Mouse (Mus musculus) left cerebral cortex, postnatal 14 days (tissue): ENCODE results near the gene Cblb. TPM values are rescaled to one million over a fixed set of nuclear protein-coding genes. Genes with fewer than 3 reads are reported as not detected.
A peak's percentile ranks its signal among the peaks of the same experiment; 100 is the strongest.

Experiments used
- DNase-seq, 2 experiments: peaks; one replicate each; pipeline ENCODE4 v3.0.0; 2021 to 2022; ENCODE audit warnings: low spot score in 2 of 2, mixed read lengths in 1 of 2
- intact Hi-C: fragments of 180-260 bp; cut with DNase I; formaldehyde crosslinking; loops from one replicate; pipeline ENCODE4 v1.15.1; 2025
- total RNA-seq, 2 experiments: library from RNA; stranded (reverse); gene quantifications; 2 replicates each; pipeline ENCODE4 v1.2.3; 2021

Gene Cblb
- total RNA-seq, 2 experiments from 2014 or later = 20.2 TPM

DNA sequence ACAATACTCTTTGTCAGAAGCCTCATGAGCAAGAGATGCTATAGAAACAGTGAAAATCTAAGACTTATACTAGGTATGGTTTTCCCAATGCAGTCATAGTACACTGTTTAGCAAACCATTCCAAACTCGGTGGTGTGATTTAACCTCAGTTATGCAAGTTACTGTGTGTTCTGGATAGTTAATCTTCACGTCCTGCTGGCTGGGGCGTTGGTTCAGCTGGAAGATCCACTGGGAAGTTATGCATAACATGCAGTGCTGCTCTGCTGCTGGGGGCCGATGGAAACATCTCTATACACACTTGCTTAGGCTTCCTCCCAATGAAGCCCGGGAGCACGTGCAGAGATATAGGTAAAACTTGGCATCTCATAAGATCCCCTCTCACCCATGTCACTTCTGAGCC is 69.4 kb downstream of the Cblb start:
- DNase-seq = no peak
- intact Hi-C loops = no loop called here

DNA sequence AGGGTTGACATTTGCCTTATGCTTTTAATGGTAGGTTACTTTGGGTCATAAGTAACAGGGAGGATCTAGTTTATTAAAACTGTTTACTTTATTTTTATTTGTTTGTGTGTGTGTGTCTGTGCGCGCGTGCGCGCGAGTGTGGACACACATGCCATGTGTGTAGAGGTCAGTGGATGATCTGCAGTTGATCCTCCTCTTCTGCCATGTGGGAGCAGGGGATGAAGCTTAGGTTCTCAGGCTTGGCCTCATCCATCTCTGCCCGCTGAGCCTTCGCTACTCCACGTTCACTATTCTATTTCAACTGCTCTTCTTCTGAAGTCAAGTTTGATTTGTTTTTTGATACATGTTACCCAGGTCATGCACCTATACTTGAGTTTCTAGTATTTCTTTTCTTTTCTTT is 73.6 kb downstream of the Cblb start:
- DNase-seq = no peak
- intact Hi-C loops = no loop called here

DNA sequence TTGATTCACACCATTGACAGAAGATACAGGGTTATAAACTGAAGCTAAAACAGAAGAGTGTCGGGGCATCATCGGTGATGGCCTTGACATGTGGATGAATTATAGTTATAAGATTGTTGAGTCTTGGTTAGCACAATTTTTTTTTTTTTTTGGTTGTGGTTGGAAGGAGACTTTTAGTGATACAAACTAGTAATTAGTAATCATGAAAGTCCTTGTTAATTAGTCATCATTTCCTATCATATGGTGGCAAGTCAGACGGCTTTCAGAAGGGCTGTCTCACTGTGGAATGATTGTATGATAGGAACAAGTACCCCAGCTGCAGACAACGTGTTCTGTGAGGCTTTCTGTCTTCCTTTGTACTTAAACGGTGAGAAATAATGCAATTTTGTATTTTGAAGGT is 76.8 kb downstream of the Cblb start:
- intact Hi-C loops = no loop called here
- no peak for DNase-seq

DNA sequence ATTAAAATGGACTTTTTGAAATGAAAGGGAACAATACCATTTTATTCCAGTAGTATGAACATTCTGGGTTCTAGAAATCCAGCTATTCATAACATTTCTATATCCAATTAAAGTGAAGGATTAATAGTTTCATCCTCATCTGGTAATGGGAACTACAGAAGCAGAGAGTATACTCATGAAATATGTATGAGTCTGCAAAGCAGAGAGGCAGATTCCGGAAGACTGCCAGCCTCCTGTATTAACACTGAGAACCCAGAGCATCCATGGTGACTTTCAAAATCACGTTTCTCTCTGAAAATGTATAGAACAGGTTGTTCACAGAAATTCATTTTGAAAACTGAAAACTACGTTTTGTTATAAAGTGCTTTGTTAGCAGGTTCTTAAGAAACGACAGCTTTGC is 83.4 kb downstream of the Cblb start:
- intact Hi-C loops = no loop called here
- DNase-seq = peak; percentile 28 to 30

DNA sequence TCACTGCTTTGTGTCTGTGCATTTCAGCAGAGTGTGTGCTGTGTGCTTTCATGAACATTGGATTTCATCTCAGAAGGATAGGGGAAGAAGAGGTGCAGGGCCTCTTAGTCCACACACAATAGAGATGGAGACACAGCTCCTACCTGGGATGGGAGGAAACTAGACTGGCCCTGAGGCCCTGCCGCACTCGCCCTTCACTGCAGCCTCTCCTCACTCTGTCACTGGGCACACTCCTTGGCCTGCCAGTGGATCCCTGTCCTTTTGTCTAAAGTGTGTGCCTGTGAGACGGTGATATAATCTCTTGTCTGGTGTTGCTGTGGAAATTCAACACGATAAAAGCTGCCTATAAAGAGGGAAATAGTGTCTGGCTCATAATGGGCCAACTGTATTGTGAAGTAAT is 88.0 kb downstream of the Cblb start:
- intact Hi-C loops = no loop called here
- no peak for DNase-seq

DNA sequence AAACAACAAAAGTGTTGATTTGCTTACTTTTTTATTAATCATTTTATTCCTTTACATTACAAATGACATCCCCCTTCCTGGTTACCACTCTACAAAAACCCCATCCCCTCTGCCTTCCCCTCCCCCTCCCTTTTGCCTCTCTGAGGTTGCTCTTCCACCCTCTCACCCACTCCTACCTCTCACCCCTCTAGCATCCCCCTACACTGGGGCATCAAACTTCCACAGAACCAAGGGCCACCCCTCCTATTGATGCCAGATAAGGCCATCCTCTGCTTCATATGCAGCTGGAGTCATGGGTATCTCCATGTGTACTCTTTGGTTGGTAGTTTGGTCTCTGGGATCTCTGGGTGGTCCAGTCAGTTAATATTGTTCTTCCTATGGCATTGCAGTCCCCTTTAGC is 93.9 kb downstream of the Cblb start:
- intact Hi-C loops = no loop called here
- no peak for DNase-seq

DNA sequence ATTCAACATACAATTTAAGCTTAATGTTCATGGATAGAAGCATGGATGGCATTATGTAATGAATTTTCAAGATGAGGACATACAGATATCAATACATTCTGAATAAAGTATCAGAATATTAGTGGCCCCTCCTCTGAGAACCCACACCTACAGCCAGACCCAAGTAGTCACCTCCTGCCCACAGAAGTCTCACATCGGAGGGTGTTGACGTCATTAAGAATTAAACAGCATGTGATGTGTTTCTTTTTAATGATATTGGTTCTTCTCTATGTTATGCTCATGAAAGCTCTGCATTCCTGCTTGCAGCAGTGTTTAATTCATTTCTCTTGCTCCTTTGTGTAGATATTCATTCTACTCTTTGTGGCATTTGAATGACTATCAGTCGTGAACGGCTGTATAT is 94.9 kb downstream of the Cblb start:
- no peak for DNase-seq
- intact Hi-C loops = no loop called here

DNA sequence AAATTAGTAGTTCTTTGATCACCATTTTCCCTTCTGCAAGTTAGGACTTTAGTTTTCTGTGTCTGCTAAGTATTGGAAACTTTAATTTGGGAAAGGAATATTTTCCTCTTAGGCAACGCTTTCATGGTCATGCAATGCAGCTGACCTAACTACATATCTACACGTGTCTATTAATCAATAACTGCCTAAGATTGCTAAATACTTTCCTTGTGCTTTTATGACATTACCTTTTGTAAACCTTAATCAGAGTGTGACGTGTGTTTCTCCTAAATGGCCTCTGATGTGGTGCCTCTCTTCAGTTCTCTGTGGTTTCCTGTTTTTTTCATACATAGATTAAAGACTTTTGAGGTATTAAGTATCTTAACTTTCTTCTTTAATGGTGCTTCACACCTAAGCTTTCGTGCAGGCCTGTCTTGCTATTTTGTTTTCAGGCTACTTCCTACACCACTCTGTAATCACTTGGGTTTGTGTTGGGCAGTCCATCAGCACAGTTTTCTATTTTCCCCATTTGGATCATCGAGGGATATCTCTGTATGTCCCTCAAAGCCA is 98.4 kb downstream of the Cblb start:
- intact Hi-C loops = no loop called here
- DNase-seq = no peak

DNA sequence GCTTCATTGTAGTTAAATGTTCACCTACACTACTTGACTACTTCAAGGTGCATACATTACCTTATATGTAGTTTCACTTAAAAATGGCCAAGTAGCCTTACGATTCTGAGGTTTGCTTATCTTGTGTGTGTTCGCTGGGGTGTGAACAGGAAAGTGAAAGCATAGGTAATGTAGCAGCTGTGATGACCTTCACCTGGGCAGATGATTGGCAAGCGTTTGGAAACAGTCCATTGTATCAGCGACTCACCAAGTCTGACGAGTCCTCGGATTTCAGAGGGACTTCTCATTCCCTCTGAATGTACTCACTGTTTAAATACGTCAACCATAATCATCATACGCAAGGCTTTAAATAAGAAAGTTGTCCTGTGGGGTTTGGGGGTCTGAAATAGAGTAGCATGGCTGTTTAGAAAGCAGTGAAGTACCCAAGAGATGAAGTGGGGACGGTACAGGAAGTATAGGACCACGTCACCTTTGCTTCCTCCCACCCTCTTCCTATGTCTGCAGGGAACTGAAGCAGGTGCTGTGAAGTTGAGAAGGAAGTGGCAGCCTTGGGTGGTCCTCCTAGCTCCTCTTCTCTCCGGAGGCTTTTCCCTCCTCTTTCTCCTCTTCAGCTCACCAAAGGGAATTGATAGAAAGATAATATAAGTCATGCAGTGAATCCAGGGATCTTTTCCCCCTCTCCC is 101.9 kb downstream of the Cblb start:
- intact Hi-C loops = no loop called here
- DNase-seq = no peak

DNA sequence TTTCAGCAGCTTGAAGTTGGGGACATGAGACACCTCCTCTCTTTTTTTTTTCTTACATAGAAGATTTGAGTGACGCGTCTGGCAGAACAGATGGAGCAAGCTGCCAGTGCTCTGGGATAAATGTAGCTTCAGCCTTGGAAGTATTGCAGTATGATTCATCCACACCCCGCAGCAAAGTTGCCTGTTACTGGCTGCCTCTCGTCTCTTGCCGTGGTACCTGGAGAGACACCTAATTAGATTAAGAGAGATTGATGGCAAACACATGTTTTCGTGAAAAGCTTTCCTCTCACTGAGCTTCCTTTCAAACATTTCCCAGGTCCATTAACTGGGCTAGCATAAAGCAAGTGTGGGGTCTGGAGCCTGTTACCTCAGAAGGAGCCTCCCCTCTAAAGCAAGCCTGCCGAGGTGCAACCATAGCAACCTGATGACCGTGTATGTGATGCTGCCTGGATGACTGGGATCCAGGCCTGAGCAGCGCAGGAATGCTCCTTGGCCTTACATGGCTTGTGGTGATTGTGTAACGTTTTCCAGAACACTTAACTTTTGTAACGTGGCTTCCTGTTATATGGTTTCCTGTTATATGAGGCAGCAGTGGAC is 103.7 kb downstream of the Cblb start:
- peak; percentile 77 to 89 for DNase-seq
- intact Hi-C loops = no loop called here

DNA sequence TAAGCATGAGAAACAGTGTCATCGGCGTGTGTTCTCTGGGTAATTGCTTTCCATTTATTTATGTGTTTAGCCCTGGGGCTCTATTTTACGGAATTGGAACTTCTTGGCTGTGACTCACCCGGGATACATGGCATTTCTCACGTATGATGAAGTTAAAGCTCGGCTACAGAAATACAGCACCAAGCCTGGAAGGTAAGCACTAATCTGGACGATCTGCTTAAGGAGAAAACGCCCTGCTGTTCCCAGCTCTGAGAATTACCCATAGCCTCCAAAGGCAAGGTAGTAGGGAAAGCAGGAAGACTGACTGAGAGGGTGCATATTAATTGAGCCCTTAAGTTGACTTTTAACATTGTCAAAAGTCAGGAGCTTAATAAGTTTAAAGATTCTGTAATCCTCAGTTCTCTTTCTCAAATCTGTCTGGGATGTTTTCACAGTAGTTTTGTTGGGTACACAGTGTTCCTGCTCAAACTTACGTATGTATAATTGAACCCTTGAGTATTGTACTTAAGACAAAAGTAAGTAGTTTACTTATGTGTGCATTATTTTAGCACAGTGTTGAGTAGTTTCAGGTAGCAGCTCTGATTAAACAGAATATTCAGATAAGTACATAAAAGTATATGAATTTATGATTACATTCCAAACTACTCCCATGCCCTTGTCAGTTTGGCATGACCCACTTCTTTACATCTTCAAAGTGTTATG is 104.8 kb downstream of the Cblb start:
- intact Hi-C loops = no loop called here
- no peak for DNase-seq

DNA sequence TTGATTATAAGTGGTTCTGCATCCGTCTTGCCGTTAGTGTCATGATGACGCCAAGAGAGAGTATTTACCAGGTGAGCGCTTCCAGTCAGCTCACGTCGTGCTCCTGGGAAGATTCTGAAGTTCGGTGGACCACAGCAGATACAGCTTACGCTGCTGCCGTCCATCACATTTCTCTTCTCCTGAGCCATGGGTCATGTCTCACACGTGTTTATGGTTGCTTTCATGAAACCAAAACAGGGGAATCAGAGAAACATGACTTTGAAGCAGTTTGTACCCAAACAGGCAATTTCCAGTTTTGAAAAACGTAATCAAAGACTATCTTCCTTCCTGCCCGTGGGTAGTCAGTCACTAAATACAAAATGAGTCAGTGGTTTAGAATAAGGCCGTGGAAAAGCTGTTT is 112.1 kb downstream of the Cblb start:
- intact Hi-C loops = no loop called here
- DNase-seq = no peak

DNA sequence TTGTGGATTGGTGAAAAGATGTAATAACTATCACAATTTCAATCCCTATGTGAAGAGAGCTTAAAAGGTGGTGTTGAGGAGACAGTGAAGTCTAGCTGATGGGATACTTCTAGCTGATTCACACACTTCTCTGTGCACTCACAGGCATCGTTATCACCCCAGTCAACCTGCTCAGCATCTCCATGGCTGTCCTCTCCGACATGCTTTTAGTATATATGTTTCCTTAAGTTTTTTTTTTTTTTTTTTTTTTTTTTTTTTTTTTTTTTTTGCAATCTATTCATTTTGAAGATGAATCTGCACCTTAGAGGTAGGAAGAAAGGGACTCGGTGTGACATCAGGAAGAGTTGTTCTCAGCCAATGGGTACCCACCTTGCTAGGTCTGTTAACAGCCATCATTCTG is 112.8 kb downstream of the Cblb start:
- intact Hi-C loops = no loop called here
- no peak for DNase-seq

DNA sequence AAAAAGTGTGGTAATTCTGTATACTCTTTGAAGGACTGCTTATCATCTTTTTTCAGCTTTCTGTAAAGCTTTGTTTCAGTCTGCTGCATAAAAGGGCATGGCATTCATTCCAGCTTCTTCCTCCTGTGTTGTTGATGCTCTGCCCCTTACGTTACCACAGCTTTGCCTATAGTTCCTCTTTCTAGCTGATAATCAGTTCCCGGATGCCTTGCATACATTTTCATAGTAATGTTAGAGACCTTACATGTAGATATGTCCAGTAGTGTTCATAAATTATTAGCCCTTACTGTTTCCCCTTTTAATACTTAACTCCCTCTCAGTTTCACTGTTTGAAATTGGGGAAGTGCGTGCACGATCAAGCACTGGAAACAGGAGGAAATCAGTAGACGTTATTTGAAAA is 113.8 kb downstream of the Cblb start:
- intact Hi-C loops = no loop called here
- no peak for DNase-seq

DNA sequence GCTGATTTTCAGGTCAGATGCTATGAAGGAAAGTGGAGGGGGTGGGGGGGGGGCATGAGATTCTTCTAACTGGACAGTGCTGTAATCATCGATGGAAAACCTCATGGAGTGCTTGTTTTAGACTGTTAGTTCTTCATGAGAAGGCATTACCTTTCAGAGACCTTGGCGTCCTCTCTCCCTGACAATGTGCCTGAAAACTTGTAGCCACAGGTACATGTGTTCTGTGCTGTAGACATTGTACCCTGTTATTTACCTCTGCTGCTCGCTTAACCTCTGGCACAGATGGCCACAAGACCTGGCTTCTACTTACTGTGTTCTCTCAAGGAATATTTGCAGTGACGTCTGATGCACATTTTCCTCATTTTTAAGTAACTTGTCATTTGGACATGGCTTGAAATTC is 114.5 kb downstream of the Cblb start:
- DNase-seq = no peak
- intact Hi-C loops = no loop called here

DNA sequence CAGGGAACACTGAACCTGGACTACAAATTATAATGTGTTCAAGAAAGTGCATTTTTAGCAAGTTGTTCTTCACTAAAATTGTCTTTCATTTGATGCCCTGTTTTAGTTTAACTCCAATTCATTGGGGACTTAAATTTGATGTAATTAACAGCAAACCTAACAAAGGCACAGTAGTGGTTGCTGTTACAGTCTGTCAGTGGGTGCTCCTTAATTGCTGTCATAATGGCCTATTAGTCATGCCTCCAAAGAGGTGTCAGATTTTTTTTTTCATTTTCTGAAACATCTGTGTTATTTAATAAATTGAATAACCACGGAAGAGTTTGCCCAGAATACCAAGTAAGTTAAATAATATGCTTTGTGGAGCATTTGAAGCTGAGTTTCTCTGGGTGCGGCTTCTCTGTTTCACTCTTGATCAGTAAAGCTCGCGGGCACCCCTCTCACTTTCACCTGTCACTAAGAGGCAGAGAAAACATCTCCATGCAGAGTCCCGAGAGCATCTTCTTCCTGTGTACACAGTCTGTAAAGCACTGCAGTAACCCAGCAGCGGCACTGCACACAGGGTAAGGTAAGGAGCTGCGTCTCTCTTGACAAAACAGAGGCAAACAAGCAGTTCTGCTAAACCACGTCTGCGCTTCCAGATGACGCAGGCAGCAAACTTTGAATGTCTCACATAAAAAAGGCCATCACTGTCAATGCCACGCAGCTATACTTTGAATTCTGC is 116.1 kb downstream of the Cblb start:
- intact Hi-C loops = no loop called here

DNA sequence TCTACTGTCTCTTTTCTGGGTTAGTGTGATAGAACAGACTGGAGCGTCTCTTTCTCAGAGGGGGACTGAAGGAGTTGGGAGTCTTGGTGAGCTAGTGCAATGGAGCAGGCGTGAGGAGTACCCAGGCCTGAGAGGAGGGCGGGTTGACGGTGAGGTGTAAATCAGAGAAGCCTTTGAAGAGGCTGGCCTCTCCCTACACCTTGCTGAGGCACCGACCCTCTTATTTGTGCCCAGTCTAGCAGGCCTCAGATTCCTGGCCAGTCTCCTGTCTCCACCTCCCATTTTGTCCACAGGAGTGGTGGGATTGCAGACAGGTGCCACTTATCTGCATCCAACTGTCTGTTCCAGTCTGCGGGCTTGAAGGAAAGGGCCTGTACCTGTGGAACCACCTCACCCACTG is 117.0 kb downstream of the Cblb start:
- intact Hi-C loops = no loop called here
- no peak for DNase-seq

More for the DNA sequence above, 116.1 kb downstream of the Cblb start:
- no peak for DNase-seq

DNA sequence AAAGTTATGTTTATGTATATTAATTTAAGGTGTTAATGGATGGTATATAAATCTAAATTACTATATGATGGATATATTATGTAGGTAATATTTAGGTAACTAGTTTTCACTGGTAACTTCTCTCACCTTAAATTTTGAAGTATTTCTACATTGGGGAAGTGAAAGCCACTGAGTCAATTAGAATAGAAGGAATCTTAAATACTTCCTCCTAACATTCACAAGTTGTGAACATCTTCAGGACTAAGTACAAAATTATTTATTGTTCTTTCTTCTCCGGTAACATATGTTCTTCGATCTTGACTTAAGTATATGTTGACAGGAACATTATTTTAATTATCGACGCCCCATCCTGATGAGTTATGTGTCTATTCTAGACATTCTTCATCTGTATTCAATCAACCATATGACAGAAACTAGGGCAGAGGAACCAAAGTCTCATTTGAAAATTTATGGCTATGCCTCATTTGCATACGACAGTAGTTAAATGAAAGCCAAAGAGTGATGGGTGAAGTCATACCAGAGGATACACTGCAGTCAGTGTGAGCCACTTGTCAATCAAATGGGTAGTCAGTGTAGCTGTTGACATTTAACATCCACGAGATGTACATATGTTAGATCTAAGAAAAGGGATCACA is 118.2 kb downstream of the Cblb start:
- no peak for DNase-seq
- intact Hi-C loops = no loop called here

DNA sequence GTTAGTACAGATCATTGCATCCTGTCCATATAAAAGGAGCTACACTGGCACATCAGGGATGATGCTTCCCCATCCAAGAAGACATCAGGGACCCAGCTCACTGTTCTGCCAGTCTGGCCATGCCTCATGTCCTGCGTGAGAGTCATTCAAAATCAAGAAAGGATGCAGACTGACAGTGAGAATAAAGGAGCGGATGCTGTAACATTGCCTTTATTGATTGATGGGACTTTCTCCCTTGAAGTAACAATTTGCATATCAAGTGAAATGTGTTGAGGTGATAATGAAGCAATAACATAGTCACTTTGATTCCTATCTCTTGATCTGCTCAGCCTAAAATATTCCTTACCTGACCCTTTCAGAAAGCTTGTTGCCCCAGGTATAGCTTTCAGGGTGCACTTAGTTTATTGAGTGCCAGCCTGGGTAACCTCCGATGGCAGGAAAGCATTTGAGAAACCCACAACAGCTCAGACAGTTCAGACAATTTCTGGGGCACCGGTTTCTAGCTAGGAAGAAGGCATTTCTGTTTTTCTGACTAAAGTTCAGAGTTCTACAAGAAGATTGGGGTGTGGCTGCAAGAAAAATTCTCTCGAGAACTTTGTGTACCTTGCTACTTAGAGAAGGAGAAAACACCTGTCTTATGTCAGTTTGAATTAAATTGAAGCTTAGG is 124.1 kb downstream of the Cblb start:
- DNase-seq = no peak
- intact Hi-C loops = no loop called here
